Mouse (Mus musculus) adrenal gland, postnatal 25 days (tissue): ENCODE measurements around the gene Hint2. TPM values are rescaled to one million over a fixed set of nuclear protein-coding genes. Genes with fewer than 3 reads are reported as not detected.

Source experiments
- DNase-seq: peaks from one replicate; pipeline ENCODE4 v3.0.0; 2021; ENCODE audit warnings: mixed read lengths
- total RNA-seq: library from RNA; stranded (reverse); gene quantifications from 2 replicates; pipeline ENCODE4 v1.2.3, GENCODE M21; 2021

Gene Hint2
- total RNA-seq, 1 experiment from 2014 or later: 75.0 TPM

DNA sequence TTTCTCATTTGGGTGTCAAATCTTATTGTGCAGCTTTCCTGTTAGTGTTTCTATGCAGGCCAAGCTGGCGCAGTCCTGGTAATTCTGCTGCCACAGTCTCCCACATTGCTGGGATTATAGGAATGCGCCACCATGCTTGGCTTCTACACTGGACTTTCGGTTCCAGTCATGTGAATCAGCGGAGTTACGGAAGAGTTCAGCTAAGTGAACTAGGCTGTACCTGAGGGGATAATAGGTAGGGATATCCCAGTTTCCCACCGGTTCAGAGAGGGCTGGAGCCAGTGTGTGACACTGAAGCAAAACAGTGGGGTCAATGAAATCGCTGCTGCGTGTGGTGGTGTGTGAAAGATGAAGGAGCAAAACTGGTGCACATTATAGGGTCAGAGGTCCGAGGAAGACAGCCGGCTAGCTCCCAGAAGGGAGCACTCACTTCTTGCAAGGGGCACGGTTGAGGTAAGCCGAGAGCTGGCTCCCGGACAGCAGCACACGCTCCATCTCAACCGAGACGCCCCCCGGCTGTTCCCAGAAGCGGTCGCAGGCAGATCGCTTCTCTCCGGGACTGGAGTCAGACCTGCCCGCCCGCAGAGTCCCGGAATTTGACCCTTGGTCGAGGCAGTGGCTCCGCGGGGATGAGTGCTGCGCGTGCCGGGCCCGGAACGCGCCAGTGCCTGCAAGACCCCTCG, 469 bp downstream of the Hint2 start:
- no peak for DNase-seq

DNA sequence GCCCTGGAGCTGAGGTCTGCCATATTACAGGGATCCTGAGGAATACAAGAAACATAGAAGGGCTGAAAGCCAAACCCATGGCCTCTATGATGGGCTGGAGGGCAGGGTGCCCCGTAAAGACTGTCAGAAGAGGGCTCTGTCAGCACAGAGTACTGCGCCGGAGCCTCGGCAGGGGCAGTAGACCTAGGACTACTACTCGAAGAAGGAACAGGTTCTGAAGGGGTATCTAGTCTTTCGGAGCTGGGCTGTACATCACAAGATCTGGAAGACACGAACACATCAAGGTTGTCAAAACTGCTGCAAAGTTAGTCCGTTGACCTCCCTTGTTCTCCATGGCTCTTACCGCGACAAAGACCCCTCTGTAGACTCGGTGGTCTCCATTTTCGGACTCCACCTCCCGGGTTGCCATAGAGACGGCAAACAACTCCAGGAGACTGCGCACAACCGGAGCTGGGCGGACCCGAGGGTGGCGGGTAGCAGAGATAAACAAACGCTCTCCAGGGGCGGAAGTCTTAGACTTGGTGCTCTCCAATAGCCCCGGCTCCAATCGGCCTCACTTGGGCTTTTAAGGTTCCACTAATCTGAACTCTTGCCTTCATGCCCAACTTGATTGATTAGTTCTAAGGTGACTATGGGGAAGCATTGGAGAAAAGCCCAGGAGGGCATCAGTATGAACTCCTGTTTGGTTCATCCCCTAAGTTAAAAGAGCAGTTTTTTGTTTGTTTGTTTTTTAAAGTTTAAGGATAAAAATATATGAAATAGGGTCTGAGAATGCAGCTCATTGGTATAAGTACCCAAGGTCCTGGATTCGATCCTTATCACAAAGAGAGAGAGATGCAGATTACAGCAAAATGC, 2.9 kb downstream of the Hint2 start, which contains the start of gene Spag8:
Gene Spag8 (minus strand): TSS at position 434 of the 855 bp plus-strand sequence.
- no peak for DNase-seq

DNA sequence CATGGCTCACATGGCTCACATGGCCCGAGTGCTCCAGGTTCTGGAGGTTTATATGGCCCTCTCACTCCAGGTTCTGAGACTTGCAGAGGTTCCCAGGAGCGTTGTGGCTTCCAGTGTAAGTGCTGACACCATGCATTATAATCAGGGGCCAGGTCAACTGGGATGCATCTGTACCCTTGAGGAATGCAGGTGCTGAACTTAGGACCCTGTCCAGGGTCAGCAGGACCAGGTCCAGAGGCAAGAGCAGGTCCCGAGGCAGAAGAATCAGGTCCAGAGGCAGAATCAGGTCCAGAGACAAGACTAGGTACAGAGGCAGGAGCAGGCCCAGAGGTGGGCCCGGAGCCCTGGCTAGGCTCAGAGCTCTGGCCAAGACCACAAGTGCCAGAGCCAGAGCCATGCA, 3.5 kb downstream of the Hint2 start:
- DNase-seq: no peak

DNA sequence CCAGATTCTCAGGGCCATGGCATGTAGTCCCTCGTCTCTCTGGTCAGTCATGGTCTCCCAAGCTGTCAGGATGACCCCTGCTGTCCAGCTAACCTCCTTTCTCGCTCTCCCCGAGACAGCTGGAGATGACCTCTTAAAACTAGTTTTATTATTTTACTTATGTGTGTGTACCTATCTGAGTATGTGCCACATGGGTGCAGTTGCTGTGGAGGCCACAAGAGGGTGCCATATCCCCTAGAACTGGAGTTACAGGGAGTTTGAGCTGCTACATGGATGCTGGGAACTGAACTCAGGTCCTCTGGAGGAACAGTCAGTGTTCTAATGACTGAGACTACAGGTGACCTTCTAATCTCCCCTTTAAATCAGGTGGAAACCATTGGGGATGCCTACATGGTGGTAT, 6.5 kb downstream of the Hint2 start:
- DNase-seq: no peak

DNA sequence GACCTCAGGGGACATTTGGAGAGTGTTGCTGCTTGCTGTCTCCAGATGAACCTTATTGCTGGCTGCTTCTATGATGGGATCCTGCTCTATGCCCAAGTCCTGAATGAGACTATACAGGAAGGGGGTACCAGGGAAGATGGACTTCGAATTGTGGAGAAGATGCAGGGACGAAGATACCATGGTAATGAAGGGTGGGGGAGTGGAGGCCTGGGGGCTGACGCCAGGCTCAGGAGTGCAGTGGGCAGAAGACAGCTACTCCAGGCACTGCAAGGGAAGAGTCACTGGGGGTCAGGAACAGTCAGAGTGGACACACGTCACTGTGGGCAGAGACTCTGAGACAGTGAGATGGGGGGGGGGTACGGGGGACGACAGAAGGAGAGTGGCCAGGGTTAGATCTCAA, 15.8 kb downstream of the Hint2 start:
- no peak for DNase-seq

DNA sequence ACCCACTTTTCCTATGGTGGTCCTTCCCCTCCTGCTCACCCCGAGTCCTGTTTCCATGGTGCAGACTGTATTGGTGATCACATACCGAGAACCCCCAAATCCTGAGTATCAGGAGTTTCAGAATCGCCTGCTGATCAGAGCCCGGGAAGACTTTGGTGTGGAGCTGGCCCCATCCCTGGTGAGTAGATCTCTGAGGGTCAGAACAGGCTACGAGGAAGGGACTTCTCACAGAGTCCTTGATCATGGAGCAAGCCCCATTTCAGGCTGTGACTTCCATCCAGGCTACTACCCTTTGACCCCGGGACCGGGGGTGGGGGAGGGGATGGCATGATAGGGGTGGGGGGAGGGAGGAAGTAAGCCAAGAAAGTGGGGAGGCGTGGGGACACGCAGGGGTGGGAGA, 16.2 kb downstream of the Hint2 start:
- DNase-seq: no peak

DNA sequence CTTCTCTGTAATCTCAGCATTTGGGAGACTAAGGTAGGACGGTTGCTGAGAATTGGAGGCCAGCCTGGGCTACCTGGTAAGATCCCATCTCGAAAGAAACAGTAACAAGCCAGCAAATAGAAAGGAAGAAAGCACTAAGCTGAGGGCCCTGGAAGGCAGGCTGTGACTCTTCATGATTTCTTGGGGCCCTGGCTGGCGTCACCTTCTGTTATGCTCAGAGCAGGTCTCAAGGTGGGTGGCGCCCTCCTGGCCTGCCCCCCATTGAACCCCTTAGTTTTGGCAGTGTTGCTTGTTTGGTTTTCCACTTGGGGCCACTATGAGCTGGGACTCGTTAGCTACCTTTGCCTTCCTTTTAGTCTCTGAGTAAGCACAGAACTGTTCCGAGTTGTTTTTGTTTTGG, 19.5 kb downstream of the Hint2 start:
- DNase-seq: no peak

DNA sequence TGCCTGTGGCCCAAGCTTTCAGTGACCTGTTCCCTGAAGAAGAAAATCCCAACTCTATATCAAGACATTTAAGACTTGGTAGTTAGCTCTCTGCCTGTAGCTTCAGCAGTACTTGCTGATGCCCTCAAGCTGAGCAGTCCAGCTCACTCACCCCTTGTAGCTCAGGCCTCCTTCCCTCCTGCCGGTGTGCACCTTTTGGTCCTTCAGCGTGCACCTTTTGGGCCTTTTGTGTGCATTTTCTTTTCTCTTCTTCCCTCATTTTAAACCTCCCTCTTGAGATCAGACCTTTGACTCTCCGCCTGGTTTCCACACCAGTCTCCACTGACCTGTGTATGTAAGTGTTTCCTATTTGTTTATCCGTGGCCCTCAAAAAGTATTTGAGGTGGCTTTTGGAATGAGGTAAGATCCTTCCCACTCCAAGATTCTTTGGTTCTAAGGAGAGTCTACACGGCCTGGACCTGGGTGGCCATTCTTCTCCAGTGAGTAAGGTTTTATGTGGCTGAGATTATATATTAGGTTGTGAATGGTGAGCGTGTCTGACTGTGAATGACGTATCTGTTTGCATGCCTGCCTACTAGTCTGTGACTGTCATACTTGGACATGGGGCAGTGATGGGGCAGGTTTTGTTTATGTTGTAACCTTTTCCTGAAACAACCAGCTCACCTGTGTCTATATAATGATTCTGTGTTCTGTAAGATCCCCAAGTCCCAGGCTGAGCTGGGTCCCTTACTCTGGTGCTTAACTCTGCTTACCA, 21.5 kb downstream of the Hint2 start:
- no peak for DNase-seq

DNA sequence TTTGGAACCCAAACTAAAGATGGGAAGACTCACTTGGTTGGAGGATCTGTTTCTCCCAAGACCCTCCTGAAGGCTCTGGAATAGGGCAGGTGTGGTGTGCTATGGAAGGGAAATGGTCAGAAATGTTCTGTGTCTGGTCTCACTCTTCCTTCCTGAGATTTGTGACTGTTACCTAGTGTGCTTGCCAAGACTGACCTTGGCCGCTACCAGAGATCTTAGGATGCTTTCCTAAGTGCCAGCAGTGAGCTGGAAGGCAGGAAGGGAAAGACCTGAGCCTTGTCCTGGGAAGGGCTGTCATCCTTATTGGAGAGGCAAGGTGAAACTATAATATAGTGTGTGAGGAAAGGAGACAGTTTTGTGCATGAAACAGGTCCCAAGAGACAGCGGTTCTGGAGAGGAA, 22.5 kb downstream of the Hint2 start:
- DNase-seq: no peak

DNA sequence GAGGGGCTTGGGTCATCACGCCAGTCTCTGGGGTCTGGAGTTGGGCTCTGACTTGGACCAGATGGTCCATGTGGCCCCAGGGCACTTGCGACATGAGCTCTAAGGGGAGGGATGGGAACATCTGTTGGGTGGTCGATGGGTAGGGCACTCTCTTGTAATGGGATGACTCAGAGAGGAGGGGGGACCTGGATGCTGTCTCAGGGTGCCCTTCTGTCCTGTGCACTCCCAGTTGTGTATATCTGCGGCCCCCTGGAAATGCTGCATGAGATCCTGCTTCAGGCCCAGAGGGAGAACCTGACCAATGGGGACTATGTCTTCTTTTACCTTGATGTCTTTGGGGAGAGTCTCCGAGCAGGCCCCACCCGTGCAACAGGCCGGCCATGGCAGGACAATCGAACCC, 23.0 kb downstream of the Hint2 start:
- DNase-seq: no peak

DNA sequence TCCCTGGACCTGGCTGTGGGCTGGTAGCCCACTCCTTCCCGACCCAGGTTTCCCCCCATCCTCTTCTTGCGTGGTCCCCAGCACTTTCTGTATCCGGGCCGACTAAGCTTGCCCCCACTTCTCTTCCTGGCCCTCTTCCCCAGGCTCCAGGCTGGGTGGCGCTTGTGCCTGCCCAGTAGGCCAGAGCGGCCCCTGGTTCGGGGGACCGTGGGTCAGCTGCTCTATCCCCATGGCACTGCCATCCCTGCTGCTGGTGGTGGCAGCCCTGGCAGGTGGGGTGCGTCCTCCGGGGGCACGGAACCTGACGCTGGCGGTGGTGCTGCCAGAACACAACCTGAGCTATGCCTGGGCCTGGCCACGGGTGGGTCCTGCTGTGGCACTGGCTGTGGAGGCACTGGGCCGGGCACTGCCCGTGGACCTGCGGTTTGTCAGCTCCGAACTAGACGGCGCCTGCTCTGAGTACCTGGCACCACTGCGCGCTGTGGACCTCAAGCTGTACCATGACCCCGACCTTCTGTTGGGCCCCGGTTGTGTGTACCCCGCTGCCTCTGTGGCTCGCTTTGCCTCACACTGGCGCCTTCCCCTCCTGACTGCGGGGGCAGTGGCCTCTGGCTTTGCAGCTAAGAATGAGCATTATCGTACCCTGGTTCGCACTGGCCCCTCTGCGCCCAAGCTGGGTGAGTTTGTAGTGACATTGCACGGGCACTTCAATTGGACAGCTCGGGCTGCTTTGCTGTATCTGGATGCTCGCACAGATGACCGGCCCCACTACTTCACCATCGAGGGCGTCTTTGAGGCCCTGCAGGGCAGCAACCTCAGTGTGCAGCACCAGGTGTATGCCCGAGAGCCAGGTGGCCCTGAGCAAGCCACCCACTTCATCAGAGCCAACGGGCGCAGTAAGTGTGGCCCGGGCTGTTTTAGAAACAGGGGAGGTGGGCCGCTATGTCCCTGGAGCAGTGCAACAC, 24.0 kb downstream of the Hint2 start:
- DNase-seq: no peak

DNA sequence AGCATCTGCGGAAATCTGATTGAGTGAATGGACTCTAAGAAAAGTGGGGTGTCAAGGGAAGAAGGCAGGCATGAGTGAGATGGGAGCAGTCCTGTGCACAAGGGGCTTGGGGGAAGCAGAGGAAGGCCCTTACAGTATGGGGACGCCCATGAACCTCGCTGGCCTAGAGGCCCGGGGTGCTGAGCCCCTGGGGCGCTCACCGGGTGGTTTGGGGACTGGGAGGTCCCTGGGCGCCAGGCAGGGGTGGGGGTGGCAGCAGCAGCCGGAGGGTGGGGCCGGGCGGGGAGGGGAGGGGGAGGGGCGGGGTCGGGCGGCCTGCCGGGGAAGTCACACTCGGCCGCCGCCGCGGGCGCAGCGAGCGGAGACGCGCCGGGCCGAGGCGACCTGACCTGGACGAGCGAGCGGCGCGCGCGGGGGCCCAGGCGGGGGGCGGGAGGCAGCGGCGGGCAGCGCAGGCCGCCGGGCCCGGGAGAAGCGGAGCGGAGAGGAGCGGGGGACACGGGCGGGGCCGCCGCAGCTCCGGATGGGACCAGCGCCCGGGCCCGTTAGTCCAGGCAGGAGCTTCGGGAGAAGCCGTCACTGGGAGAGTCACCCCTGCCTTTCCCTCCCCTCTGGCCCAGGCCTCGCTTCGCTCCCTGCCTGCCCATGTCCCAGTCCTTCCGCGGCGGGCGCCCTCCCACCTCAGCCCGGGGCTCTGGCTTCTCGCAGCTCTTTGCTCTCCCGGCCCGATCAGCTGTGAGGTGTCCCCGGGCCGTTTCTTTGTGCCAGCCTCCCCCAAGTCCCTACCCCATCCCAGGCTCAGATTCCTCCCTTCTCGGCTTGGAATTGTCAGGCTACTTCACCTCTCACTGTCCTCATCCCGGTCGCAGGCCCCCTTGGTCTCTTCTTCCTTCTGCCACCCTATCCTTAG, 25.0 kb downstream of the Hint2 start, which contains the start of gene Npr2:
Gene Npr2 (plus strand): TSS at position 890 of the 910 bp plus-strand sequence.
- DNase-seq: peak; percentile 66

DNA sequence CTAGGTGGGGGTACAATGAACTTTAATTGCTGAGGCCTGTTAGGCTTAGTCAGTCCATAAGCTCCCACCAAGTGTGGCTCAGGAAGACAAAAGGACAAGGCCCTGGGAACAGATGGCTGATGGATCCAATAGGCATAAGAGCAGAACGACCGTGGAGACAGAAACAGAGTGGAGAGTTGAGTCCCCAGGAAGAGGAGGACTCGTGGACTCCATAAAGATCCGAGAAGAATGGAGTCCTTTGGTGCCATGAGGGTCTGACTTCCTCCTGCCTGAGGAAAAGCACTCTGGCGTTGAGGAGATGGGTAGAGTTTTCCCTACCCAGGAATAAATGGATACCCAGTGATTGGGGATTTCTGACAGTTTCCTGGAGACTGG, 25.6 kb downstream of the Hint2 start:
- no peak for DNase-seq

DNA sequence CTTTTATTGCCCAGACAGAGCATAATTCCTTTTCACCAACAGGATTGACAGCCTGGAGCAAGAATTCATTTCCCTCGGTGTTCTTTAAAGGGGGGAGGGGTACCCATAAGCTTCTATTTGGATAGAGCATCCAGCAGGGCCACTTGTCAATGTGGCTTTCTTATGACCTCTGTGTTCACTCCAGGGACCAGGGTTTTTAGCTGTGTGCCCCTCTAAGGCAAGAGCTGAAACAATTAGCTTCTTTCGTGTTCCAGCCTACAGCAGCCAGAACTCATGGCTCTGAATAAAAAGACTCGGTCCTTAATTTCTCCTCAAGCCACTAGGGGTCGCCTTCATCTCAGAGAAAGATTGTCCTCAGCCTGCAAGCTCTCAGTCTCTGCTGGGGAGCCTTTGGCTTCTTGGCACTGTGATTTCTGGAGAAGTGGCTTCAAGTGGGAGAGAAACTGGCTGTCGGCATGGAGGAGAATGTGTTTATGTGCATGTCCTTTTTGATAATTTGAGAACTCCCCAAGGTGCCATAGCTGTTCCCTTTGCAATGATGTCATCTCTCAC, 26.2 kb downstream of the Hint2 start:
- peak; percentile 59 for DNase-seq

DNA sequence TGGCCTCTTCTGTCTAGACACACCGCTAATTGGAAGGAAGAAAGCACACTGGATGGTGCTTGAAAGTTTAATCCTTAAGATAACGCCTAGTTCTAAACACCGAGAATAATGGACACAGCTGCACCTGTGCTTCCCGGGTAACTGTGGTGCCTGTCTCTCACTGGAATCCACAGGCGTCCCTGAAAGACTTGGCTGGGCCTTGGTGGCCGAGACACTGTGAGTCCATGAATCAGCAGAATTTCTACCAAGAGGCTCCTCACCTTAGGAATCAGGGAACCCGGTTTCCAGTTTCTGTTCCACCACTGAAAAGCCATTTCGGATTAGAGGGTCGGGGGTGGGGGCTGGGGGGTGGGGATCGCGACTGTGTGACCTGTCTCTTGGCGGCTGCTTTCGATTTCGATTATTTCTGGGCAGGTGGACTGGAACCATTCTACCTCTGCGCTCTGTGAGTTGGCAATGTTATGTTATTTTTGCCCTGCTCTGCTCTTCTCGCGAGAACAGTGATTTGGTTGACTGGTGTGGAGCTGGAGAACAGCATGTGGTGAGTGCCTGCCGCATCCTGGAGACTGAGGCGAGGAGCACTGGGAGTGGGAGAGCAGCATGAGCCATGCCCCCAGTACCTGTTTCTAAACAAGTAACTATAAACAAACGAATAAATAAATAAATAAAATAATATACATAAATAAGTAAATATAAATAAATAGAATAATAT, 27.0 kb downstream of the Hint2 start:
- DNase-seq: no peak

DNA sequence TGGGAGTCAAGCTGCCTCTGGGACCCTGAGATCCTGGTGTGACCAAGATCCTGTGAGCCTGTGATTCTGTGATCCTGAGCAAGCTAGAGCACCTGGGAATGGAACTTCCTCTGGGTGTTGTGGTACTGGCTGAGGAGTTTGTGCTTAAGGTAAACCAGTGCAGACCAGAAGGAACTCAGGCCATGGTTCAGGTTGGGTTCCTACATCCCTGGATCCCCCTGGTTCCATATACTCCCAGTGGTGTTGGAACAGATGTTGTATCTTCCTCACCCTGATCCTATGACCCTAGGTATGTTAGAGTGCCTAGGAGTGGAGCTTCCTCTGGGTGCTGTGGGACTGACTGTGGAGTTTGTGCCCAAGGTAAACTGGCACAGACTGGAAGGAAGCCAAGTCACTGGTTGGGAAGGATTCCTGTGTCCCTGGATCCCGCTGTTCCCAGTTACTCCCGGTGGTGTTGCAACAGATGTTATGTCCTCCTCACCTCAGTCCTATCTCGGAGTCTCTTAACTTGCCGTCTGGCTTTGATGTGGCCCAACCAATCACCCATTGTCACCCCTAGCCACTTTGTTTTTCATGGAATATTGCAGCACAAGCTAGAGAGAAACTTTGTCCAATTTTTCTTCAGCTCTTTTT, 36.0 kb downstream of the Hint2 start:
- no peak for DNase-seq

DNA sequence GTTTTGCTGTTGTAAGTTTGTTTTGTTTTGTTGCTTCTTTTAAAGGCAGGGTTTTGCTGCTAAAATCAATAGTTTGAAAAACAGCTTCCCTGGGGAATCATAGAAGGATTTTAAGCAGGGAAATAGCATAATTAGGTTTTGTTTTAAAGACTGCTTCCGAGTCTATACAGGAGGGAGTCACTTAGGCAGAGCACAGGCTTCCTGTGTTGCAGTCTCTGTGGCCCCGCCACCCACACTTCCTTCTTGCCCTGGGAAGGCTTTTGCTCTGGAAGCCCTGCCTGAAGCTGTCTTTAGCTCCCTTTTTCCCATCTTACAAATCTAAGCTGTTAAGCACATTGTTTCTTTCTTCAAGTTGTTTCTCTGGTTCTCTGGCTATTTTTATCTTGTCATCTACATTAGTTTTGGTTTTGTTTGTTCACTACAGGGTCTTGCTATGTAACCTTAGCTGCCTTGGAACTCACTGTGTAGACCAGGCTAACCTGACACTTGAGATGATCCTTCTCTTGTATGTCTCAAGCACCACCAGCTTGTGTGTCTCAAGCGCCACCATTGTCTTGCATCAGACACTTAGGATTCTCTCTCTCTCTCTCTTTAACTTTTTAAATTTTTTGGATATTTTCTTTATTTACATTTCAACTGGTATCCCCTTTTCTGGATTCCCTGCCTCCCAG, 43.1 kb downstream of the Hint2 start:
- no peak for DNase-seq

DNA sequence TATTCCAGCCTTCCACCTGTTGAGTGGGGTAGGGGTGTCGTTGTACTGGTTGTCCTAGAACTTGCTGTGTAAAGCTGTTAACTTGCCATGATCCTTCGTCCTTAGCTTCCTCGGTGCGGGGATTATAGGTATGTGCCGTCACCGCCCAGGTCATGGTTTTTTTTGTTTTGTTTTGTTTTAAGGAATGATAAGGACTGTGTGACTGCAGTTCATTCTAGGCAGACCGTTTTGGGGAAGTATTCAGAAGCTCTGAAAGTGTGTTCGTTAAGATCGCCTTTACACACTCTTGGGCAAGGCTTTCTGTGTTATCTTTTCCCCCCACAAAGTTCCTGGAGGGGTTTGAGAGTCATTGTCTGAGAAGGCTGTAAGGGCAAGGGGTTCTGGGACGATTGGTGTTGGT, 43.7 kb downstream of the Hint2 start:
- no peak for DNase-seq
